Comparison of ENCODE assay signal across 23 mouse cellular contexts in genomic region chr8:65956948-65957347, GRCm38 (mm10).
DNase-seq lines count a peak whose midpoint lies in the region; ATAC-seq and TF ChIP-seq lines count a peak whose summit lies in the region.
"Had no signal": no experiment of that assay in that cellular context is flagged by ENCODE, and none has a peak within 500 bp of the region (broad histone marks: within the 10 kb centered on the region; RNA-seq: fewer than 3 reads in every experiment).

No protein-coding gene starts in this region.

- no peak overlapping the region for H3K27ac ChIP-seq in liver, embryonic 11.5 days (ENCODE audit: low read depth, low read length)
- H3K27ac ChIP-seq in liver, postnatal 0 days (ENCODE audit: low read depth), result no peak overlapping the region
- H3K27ac ChIP-seq in neural tube, embryonic 12.5 days, result no peak overlapping the region
- no peak overlapping the region for H3K27ac ChIP-seq in neural tube, embryonic 15.5 days (replicated peaks)
- H3K27ac ChIP-seq in hindbrain, embryonic 15.5 days (replicated peaks), result no peak overlapping the region
- no peak overlapping the region for H3K27ac ChIP-seq in left cerebral cortex, adult 2 months
- H3K27ac ChIP-seq: forebrain, embryonic 10.5 days; gastrocnemius, adult 2 months; layer of hippocampus, adult 2 months had no signal

- H3K4me1 ChIP-seq in liver, embryonic 11.5 days (replicated peaks; ENCODE audit: control insufficient read depth, insufficient read depth, low read length), result no peaks in the 10 kb centered on the region
- H3K4me1 ChIP-seq in liver, postnatal 0 days (ENCODE audit: insufficient read depth), result no peaks in the 10 kb centered on the region
- no peaks in the 10 kb centered on the region for H3K4me1 ChIP-seq in neural tube, embryonic 12.5 days
- no peaks in the 10 kb centered on the region for H3K4me1 ChIP-seq in neural tube, embryonic 15.5 days
- no peaks in the 10 kb centered on the region for H3K4me1 ChIP-seq in hindbrain, embryonic 15.5 days (replicated peaks)

- H3K4me2 ChIP-seq in liver, embryonic 11.5 days, result no peak overlapping the region
- H3K4me2 ChIP-seq in liver, postnatal 0 days (ENCODE audit: low read depth, low read length), result no peak overlapping the region
- H3K4me2 ChIP-seq in neural tube, embryonic 12.5 days (replicated peaks), result no peak overlapping the region
- no peak overlapping the region for H3K4me2 ChIP-seq in neural tube, embryonic 15.5 days
- no peak overlapping the region for H3K4me2 ChIP-seq in hindbrain, embryonic 15.5 days
- H3K4me2 ChIP-seq: heart, embryonic 11.5 days; lung, embryonic 14.5 days had no signal

- intact Hi-C loops in left cerebral cortex, adult 2 months (cut with DNase I), result no loop called here

- no peak overlapping the region for H3K4me3 ChIP-seq in liver, embryonic 11.5 days (ENCODE audit: low read depth, low read length)
- H3K4me3 ChIP-seq in liver, postnatal 0 days (ENCODE audit: low read depth, low read length), result no peak overlapping the region
- no peak overlapping the region for H3K4me3 ChIP-seq in neural tube, embryonic 12.5 days
- no peak overlapping the region for H3K4me3 ChIP-seq in neural tube, embryonic 15.5 days (replicated peaks)
- H3K4me3 ChIP-seq in hindbrain, embryonic 15.5 days, result no peak overlapping the region
- H3K4me3 ChIP-seq in left cerebral cortex, adult 2 months, result no peak overlapping the region
- H3K4me3 ChIP-seq: forebrain, embryonic 10.5 days; gastrocnemius, adult 2 months; layer of hippocampus, adult 2 months had no signal

- DNase-seq in liver, embryonic 11.5 days (ENCODE audit: low spot score), result no peak
- no peak for DNase-seq in liver, postnatal 0 days
- DNase-seq in left cerebral cortex, adult 2 months (ENCODE audit: extremely low spot score in 1 of 2, low spot score in 2 of 2), result no peak
- no peak for DNase-seq in yolk sac, embryonic 10.5 days (ENCODE audit: low spot score)
- DNase-seq: adrenal gland, postnatal 14 days; cerebellum, adult 2 months; gastrocnemius, adult 2 months; heart, postnatal 10 days; kidney, adult 2 months; kidney, postnatal 14 days; layer of hippocampus, postnatal 36 days; lung, embryonic 14.5 days; lung, postnatal 36 days; right cerebral cortex, postnatal 14 days; spleen, adult 18-20 months; thymus, postnatal 36 days had no signal

- no peaks in the 10 kb centered on the region for H3K9me3 ChIP-seq in liver, embryonic 11.5 days (ENCODE audit: control insufficient read depth, low read length)
- H3K9me3 ChIP-seq in liver, postnatal 0 days (ENCODE audit: low read length), result no peaks in the 10 kb centered on the region
- H3K9me3 ChIP-seq in neural tube, embryonic 12.5 days, result no peaks in the 10 kb centered on the region
- no peaks in the 10 kb centered on the region for H3K9me3 ChIP-seq in neural tube, embryonic 15.5 days (replicated peaks)
- H3K9me3 ChIP-seq in hindbrain, embryonic 15.5 days, result no peaks in the 10 kb centered on the region
- H3K9me3 ChIP-seq: forebrain, embryonic 10.5 days had no signal

- TF ChIP-seq CTCF in liver, postnatal 0 days (IDR thresholded peaks at IDR 0.05; ENCODE audit: low read depth), result no peak
- no peak for TF ChIP-seq CTCF in left cerebral cortex, adult 2 months (IDR thresholded peaks at IDR 0.05)

- no peaks in the 10 kb centered on the region for H3K27me3 ChIP-seq in liver, embryonic 11.5 days (replicated peaks; ENCODE audit: control insufficient read depth, insufficient read depth, low read length)
- H3K27me3 ChIP-seq in liver, postnatal 0 days (ENCODE audit: insufficient read depth, low read length), result no peaks in the 10 kb centered on the region
- H3K27me3 ChIP-seq in neural tube, embryonic 12.5 days (replicated peaks), result no peaks in the 10 kb centered on the region
- no peaks in the 10 kb centered on the region for H3K27me3 ChIP-seq in neural tube, embryonic 15.5 days (replicated peaks)
- no peaks in the 10 kb centered on the region for H3K27me3 ChIP-seq in hindbrain, embryonic 15.5 days

- no peak for TF ChIP-seq EP300 in liver, postnatal 0 days (IDR thresholded peaks at IDR 0.05; ENCODE audit: low read depth)

- peak; percentile 88 for ATAC-seq in liver, embryonic 11.5 days (replicated peaks; ENCODE audit: low FRiP score)
- ATAC-seq in liver, postnatal 0 days, result no peak
- peak; percentile 50; the same call in 1 of the 2 replicates for ATAC-seq in neural tube, embryonic 12.5 days (ENCODE audit: low FRiP score, low read depth)
- no peak; the same call in 1 of the 2 replicates for ATAC-seq in neural tube, embryonic 15.5 days (ENCODE audit: low FRiP score)
- 0 out of 2 replicates have a peak, but pooled peaks have one; percentile 19 for ATAC-seq in hindbrain, embryonic 15.5 days (ENCODE audit: low FRiP score, low read depth)
- ATAC-seq: activated CD4-positive, CD25-positive, alpha-beta regulatory T cell, adult 4 months had no signal

- 21% methylated on average over 5 of the region's 5 CpGs for WGBS in liver, embryonic 11.5 days
- WGBS in liver, postnatal 0 days (ENCODE audit: insufficient replicate concordance), result 43% methylated on average over 5 of the region's 5 CpGs
- WGBS in neural tube, embryonic 12.5 days, result 23% methylated on average over 5 of the region's 5 CpGs
- WGBS in neural tube, embryonic 15.5 days, result 18% methylated on average over 5 of the region's 5 CpGs
- 14% methylated on average over 5 of the region's 5 CpGs for WGBS in hindbrain, embryonic 15.5 days

- H3K9ac ChIP-seq in liver, embryonic 11.5 days (ENCODE audit: low read depth, low read length), result no peak overlapping the region
- no peak overlapping the region for H3K9ac ChIP-seq in liver, postnatal 0 days (replicated peaks)
- no peak overlapping the region for H3K9ac ChIP-seq in neural tube, embryonic 12.5 days
- no peak overlapping the region for H3K9ac ChIP-seq in neural tube, embryonic 15.5 days (replicated peaks)
- no peak overlapping the region for H3K9ac ChIP-seq in hindbrain, embryonic 15.5 days
- H3K9ac ChIP-seq: lung, embryonic 14.5 days had no signal

- no peaks in the 10 kb centered on the region for H3K36me3 ChIP-seq in liver, embryonic 11.5 days (ENCODE audit: control insufficient read depth, insufficient read depth, low read length)
- no peaks in the 10 kb centered on the region for H3K36me3 ChIP-seq in liver, postnatal 0 days (replicated peaks; ENCODE audit: insufficient read depth, low read length)
- no peaks in the 10 kb centered on the region for H3K36me3 ChIP-seq in neural tube, embryonic 12.5 days
- no peaks in the 10 kb centered on the region for H3K36me3 ChIP-seq in neural tube, embryonic 15.5 days
- H3K36me3 ChIP-seq in hindbrain, embryonic 15.5 days, result no peaks in the 10 kb centered on the region
- H3K36me3 ChIP-seq: forebrain, embryonic 10.5 days had no signal

Comparison
In these comparisons a context has a peak if more than half of its experiments do, and no peak if none do; other contexts are left out.
1. ATAC-seq: peak in liver, embryonic 11.5 days (single experiment), neural tube, embryonic 12.5 days (single experiment) and hindbrain, embryonic 15.5 days (single experiment); none in liver, postnatal 0 days (single experiment) and neural tube, embryonic 15.5 days (single experiment).